Mouse (Mus musculus) cerebellum, adult 11 months (tissue): ENCODE results near the gene Tspyl1.
A peak's percentile ranks its signal among the peaks of the same experiment; 100 is the strongest.

Experiments
- DNase-seq: peaks from one replicate; pipeline ENCODE4 v3.0.0; 2022

Tspyl1 gene

GRCm38 (mm10) chr10:34307070-34307469 is 25.1 kb downstream of the Tspyl1 start:
- DNase-seq, result no peak

DNA sequence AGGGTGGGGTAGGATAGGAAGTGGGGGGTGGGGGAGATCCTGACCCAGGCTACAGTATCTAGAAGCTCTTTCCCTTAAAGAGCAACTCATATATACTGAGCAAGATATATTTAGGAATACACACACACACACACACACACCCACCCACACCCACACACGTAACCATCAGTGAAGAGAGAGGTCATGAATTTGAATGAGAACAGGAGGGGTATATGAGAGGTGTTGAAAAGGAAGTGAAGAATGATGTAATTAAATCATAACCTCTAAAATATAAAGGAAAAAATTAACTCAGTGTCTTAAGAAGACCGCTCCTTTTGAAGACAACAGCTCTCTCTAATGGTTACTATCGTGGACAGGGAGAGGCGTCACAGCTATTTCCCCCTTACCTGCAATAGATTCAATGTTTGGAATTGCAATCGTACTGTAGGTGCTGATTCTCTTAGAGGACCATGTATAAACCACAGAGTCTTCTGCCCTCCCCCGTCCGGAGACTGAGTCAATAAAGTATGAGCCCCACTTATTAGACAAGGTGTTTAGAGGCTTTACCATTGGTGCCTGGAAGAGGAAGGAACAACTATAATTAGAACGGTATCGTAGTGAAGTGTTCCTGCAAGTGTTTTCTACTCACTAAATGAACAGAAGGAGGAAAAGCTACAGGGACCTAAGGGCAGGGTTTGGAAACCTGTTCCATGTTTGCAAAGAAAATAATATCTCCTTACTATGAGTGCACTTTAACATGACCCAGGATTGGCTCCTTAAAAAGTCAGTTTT is 28.1 kb downstream of the Tspyl1 start:
- no peak for DNase-seq

DNA sequence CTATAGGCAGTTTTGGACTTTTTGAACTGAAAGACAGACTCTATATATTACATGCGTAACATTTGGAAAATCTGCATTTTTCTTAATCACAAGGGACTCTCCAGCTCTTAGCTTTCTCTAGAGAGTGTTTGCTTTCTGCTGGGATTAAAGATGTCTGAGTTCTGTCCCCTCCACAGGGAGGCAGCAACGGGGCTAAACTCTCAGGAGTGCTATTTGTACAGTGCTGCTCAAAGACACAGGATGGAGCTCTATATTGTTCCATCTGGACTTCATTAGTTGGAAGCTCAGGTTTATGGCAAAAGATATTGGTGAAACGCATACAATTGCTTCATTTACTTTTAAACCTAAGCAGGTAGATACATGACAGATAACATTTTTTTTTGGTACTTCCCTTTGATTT is 30.5 kb downstream of the Tspyl1 start:
- no peak for DNase-seq

- peak; percentile 75 for DNase-seq
These were observed 34.7 kb downstream of the Tspyl1 start for GRCm38 (mm10) chr10:34316571-34317216.

DNA sequence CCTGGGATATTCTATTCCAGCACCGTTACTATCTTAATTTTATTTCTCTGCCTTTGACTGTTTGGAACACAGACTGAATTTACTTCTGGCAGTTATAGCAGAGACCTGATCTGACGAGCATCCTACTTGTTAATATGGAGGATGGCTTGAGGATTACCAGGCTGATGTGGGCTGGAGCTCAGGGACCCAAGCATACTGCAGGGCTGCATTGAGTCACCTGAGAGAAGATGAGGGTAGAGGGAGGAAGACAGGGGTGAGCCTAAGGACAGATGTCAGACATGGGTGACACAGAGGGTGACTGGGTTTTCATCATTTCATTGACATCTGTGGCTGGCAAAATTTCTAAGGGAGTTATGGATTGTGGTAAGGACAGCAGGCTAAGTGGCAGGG is 35.2 kb downstream of the Tspyl1 start:
- DNase-seq, result no peak

DNA sequence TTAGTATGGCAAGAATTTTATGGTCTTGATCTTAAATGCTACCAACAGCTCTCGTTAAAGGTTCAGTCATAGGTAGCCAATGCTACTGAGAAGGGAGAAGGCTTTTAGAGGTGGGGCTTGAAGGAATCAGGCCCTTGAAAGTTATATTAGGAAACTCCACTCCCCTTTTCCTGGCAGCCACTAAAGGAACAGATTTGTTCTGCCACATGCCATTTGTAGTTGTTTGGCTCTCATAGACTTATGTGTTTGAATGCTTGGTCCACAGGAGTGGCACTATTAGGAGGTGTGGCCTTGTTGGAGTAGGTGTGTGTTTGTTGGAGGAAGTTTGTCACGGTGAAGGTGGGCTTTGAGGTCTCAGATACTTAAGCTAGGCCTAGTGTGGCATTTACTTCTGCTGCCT is 38.8 kb downstream of the Tspyl1 start:
- DNase-seq, result no peak

DNA sequence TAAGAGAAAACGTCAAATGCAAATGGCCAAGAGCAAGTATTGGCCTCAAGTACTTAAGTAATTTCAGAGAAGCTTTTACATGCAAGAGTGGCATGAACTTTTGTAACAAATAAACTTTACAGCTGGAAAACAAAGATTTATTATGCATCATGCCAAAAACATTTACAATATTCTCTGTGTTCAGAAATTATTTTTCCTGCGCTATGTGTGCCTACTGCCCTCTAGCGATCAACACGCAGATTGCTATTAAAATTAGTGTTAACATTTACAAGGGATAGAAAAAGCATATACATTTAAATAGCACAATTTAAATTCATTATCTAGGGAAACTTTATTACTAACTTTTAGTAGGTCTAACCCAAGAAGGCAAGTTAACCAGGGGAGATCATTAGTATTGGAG is 44.7 kb downstream of the Tspyl1 start:
- DNase-seq, result no peak

GRCm38 (mm10) chr10:34327144-34327543 is 45.2 kb downstream of the Tspyl1 start:
- DNase-seq, result no peak

GRCm38 (mm10) chr10:34328310-34328709 is 46.3 kb downstream of the Tspyl1 start:
- peak; percentile 19 for DNase-seq
